In genomic region chr5:107933202-107933974, GRCm38 (mm10) we compare ENCODE assay signal across 21 mouse cellular contexts. TPM values are rescaled to one million over a fixed set of nuclear protein-coding genes. Genes with fewer than 3 reads are reported as not detected.
DNase-seq lines count a peak whose midpoint lies in the region; ATAC-seq lines count a peak whose summit lies in the region.
"Had no signal": no experiment of that assay in that cellular context is flagged by ENCODE, and none has a peak within 500 bp of the region (broad histone marks: within the 10 kb centered on the region; RNA-seq: fewer than 3 reads in every experiment).

No protein-coding gene starts in this region.

- H3K4me1 ChIP-seq in embryonic facial prominence, embryonic 13.5 days: peaks cover 19% of the 10 kb centered on the region
- H3K4me1 ChIP-seq: heart, embryonic 12.5 days; limb, embryonic 15.5 days had no signal

- H3K27me3 ChIP-seq in embryonic facial prominence, embryonic 13.5 days: no peaks in the 10 kb centered on the region
- H3K27me3 ChIP-seq in splenic B cell, adult 2 months (ENCODE audit: control insufficient read depth, insufficient read depth, low read length, poor library complexity, severe bottlenecking): no peaks in the 10 kb centered on the region
- H3K27me3 ChIP-seq: heart, embryonic 12.5 days; limb, embryonic 15.5 days; lung, embryonic 15.5 days had no signal

- 35% methylated on average over 4 of the region's 4 CpGs for WGBS in embryonic facial prominence, embryonic 13.5 days

- peak; percentile 76; the same call in 1 of the 2 replicates for ATAC-seq in embryonic facial prominence, embryonic 13.5 days (ENCODE audit: insufficient number of reproducible peaks, insufficient read depth, low FRiP score, low TSS enrichment, low read depth)
- ATAC-seq: forebrain, embryonic 14.5 days had no signal

- DNase-seq in embryo, embryonic 10 days (ENCODE audit: low spot score): peak; percentile 45
- DNase-seq in embryo, embryonic 10.5 days (ENCODE audit: low spot score): no peak
- peak; percentile 24 for DNase-seq in thymus, postnatal 0 days (ENCODE audit: low spot score)
- no peak for DNase-seq in thymus, postnatal 25 days
- peak; percentile 42 for DNase-seq in splenic B cell, adult 2 months (ENCODE audit: low read depth, low spot score)
- no peak for DNase-seq in ovary, adult 18-20 months (ENCODE audit: low spot score)
- DNase-seq in adrenal gland, adult 18-20 months (ENCODE audit: low spot score in 2 of 2): no peak
- DNase-seq: gastrocnemius, postnatal 10 days; heart, postnatal 10 days; kidney, adult 18-20 months; kidney, postnatal 4 days; right cerebral cortex, adult 18-20 months; right cerebral cortex, postnatal 4 days had no signal

- H3K27ac ChIP-seq in embryonic facial prominence, embryonic 13.5 days: 0 out of 2 replicates have a peak overlapping the region, but pooled peaks have one; percentile 22
- H3K27ac ChIP-seq: limb, embryonic 15.5 days; liver, embryonic 14.5 days; lung, embryonic 15.5 days; macrophage had no signal

- H3K9ac ChIP-seq in embryonic facial prominence, embryonic 13.5 days: no peak overlapping the region
- H3K9ac ChIP-seq: heart, embryonic 12.5 days; limb, embryonic 15.5 days; liver, embryonic 14.5 days; lung, embryonic 15.5 days had no signal

- no peak overlapping the region for H3K4me3 ChIP-seq in embryonic facial prominence, embryonic 13.5 days
- H3K4me3 ChIP-seq: heart, embryonic 12.5 days; limb, embryonic 15.5 days; lung, embryonic 15.5 days had no signal

- no peaks in the 10 kb centered on the region for H3K36me3 ChIP-seq in embryonic facial prominence, embryonic 13.5 days
- no peaks in the 10 kb centered on the region for H3K36me3 ChIP-seq in splenic B cell, adult 2 months (ENCODE audit: control insufficient read depth, insufficient read depth, low read length, poor library complexity, severe bottlenecking)
- H3K36me3 ChIP-seq: heart, embryonic 12.5 days; limb, embryonic 15.5 days; lung, embryonic 15.5 days had no signal

- H3K4me2 ChIP-seq in embryonic facial prominence, embryonic 13.5 days: no peak overlapping the region
- H3K4me2 ChIP-seq: heart, embryonic 12.5 days; limb, embryonic 15.5 days; lung, embryonic 15.5 days; midbrain, embryonic 11.5 days had no signal

- no peaks in the 10 kb centered on the region for H3K9me3 ChIP-seq in embryonic facial prominence, embryonic 13.5 days
- H3K9me3 ChIP-seq: heart, embryonic 12.5 days; limb, embryonic 15.5 days; lung, embryonic 15.5 days had no signal

RNA-seq across cellular contexts. Expression of gene Rpl5, which starts 33.1 kb away (rescaled TPM):
- 54.9 and 67.3 TPM in 2 replicates for polyA plus RNA-seq in thymus, postnatal 0 days (2015; fragmentation: Nextera tagmentation; extraction: Ambion mirVana)
- 76.6 and 81.0 TPM in 2 replicates for polyA plus RNA-seq in embryonic facial prominence, embryonic 13.5 days (2015; fragmentation: Nextera tagmentation; extraction: Ambion mirVana)
- total RNA-seq in adrenal gland, adult 18-20 months (2021): 10 to 100 TPM; 57.0 to 65.2 TPM

RNA-seq across cellular contexts. Expression of gene Fam69a, which starts 53.5 kb away (rescaled TPM):
- polyA plus RNA-seq in thymus, postnatal 0 days (2015; fragmentation: Nextera tagmentation; extraction: Ambion mirVana): 36.8 and 38.3 TPM in 2 replicates
- 25.5 and 26.1 TPM in 2 replicates for polyA plus RNA-seq in embryonic facial prominence, embryonic 13.5 days (2015; fragmentation: Nextera tagmentation; extraction: Ambion mirVana)
- 1 to 10 TPM; 3.7 to 5.2 TPM for total RNA-seq in adrenal gland, adult 18-20 months (2021)

RNA-seq across cellular contexts. Expression of gene Evi5, which starts 58.5 kb away (rescaled TPM):
- 14.9 and 15.6 TPM in 2 replicates for polyA plus RNA-seq in thymus, postnatal 0 days (2015; fragmentation: Nextera tagmentation; extraction: Ambion mirVana)
- polyA plus RNA-seq in embryonic facial prominence, embryonic 13.5 days (2015; fragmentation: Nextera tagmentation; extraction: Ambion mirVana): 76.6 and 80.9 TPM in 2 replicates
- 10 to 100 TPM; 46.2 to 61.5 TPM for total RNA-seq in adrenal gland, adult 18-20 months (2021)

Comparison
In these comparisons a context has a peak if more than half of its experiments do, and no peak if none do; other contexts are left out.
1. DNase-seq: peak in embryo, embryonic 10 days (single experiment), thymus, postnatal 0 days (single experiment) and splenic B cell, adult 2 months (single experiment); none in embryo, embryonic 10.5 days (single experiment), thymus, postnatal 25 days (single experiment), ovary, adult 18-20 months (single experiment) and adrenal gland, adult 18-20 months (0 of 2).